ENCODE assay signal across 17 mouse cellular contexts in genomic region chr5:35050541-35050940, GRCm38 (mm10). TPM values are rescaled to one million over a fixed set of nuclear protein-coding genes. Genes with fewer than 3 reads are reported as not detected.
A peak's percentile ranks its signal among the peaks of the same experiment; 100 is the strongest.
DNase-seq lines count a peak whose midpoint lies in the region; ATAC-seq and TF ChIP-seq lines count a peak whose summit lies in the region.
"Had no signal": no experiment of that assay in that cellular context is flagged by ENCODE, and none has a peak within 500 bp of the region (broad histone marks: within the 10 kb centered on the region; RNA-seq: fewer than 3 reads in every experiment).

No protein-coding gene starts in this region.

- no peaks in the 10 kb centered on the region for H3K9me3 ChIP-seq in heart, postnatal 0 days (replicated peaks; ENCODE audit: control insufficient read depth, low read length)
- H3K9me3 ChIP-seq in liver, embryonic 14.5 days (ENCODE audit: control insufficient read depth, low read length), result no peaks in the 10 kb centered on the region
- no peaks in the 10 kb centered on the region for H3K9me3 ChIP-seq in liver, embryonic 11.5 days (ENCODE audit: control insufficient read depth, low read length)
- no peaks in the 10 kb centered on the region for H3K9me3 ChIP-seq in embryonic facial prominence, embryonic 10.5 days
- H3K9me3 ChIP-seq: forebrain, embryonic 12.5 days; heart, embryonic 12.5 days; limb, embryonic 12.5 days; stomach, embryonic 15.5 days had no signal

- 57% methylated on average over 5 of the region's 5 CpGs for WGBS in heart, postnatal 0 days
- 53% methylated on average over 5 of the region's 5 CpGs for WGBS in liver, embryonic 14.5 days (ENCODE audit: insufficient replicate concordance)
- WGBS in liver, embryonic 11.5 days, result 70% methylated on average over 5 of the region's 5 CpGs
- WGBS in embryonic facial prominence, embryonic 10.5 days, result 72% methylated on average over 5 of the region's 5 CpGs

- no peak for DNase-seq in heart, postnatal 0 days (ENCODE audit: low spot score)
- DNase-seq in heart, adult 11 months, result no peak
- no peak for DNase-seq in liver, embryonic 14.5 days (ENCODE audit: low read depth in 3 of 3, low spot score in 3 of 3)
- no peak for DNase-seq in liver, embryonic 11.5 days (ENCODE audit: low spot score)
- peak; percentile 15 for DNase-seq in ZHBTc4 (ENCODE audit: low read depth, low spot score)
- DNase-seq in embryonic facial prominence, embryonic 10.5 days (ENCODE audit: low spot score), result no peak
- DNase-seq in frontal cortex, adult 2 months (ENCODE audit: extremely low spot score in 1 of 2, low spot score in 1 of 2), result no peak
- DNase-seq: adrenal gland, postnatal 14 days; cerebellum, adult 2 months; gastrocnemius, postnatal 36 days; heart, postnatal 4 days had no signal

- H3K4me1 ChIP-seq in heart, postnatal 0 days (ENCODE audit: control insufficient read depth, insufficient read depth), result peaks cover 9% of the 10 kb centered on the region; the same call in 1 of the 2 replicates
- H3K4me1 ChIP-seq in liver, embryonic 14.5 days (replicated peaks; ENCODE audit: control insufficient read depth in 2 of 2, insufficient read depth in 2 of 2, low read length in 1 of 2), result no peaks in the 10 kb centered on the region
- H3K4me1 ChIP-seq in liver, embryonic 11.5 days (replicated peaks; ENCODE audit: control insufficient read depth, insufficient read depth, low read length), result no peaks in the 10 kb centered on the region
- peaks cover 24% of the 10 kb centered on the region for H3K4me1 ChIP-seq in embryonic facial prominence, embryonic 10.5 days
- H3K4me1 ChIP-seq: forebrain, embryonic 12.5 days; heart, embryonic 12.5 days; stomach, embryonic 15.5 days had no signal

- no peak overlapping the region for H3ac ChIP-seq in C2C12 (ENCODE audit: control insufficient read depth, insufficient read length, low read depth)

- no peak for ATAC-seq in heart, postnatal 0 days (ENCODE audit: insufficient read depth, low read depth)
- ATAC-seq in liver, embryonic 14.5 days (ENCODE audit: insufficient read depth), result no peak
- ATAC-seq in liver, embryonic 11.5 days (replicated peaks; ENCODE audit: low FRiP score), result no peak

- no peak overlapping the region for H3K4me2 ChIP-seq in heart, postnatal 0 days (ENCODE audit: low read depth, low read length)
- no peak overlapping the region for H3K4me2 ChIP-seq in liver, embryonic 14.5 days (ENCODE audit: low read depth)
- no peak overlapping the region for H3K4me2 ChIP-seq in liver, embryonic 11.5 days
- H3K4me2 ChIP-seq: forebrain, embryonic 12.5 days; heart, embryonic 12.5 days; limb, embryonic 12.5 days; stomach, embryonic 15.5 days had no signal

- no peaks in the 10 kb centered on the region for H3K79me3 ChIP-seq in C2C12 (ENCODE audit: low read depth)

- no peaks in the 10 kb centered on the region for H3K27me3 ChIP-seq in heart, postnatal 0 days (ENCODE audit: control insufficient read depth, insufficient read depth, low read length)
- peaks cover 2% of the 10 kb centered on the region for H3K27me3 ChIP-seq in liver, embryonic 14.5 days (ENCODE audit: control insufficient read depth, insufficient read depth, low read length)
- H3K27me3 ChIP-seq in liver, embryonic 11.5 days (replicated peaks; ENCODE audit: control insufficient read depth, insufficient read depth, low read length), result peaks cover 9% of the 10 kb centered on the region
- no peaks in the 10 kb centered on the region for H3K27me3 ChIP-seq in C2C12 (ENCODE audit: control insufficient read depth, insufficient read depth, insufficient read length)
- peaks cover 13% of the 10 kb centered on the region for H3K27me3 ChIP-seq in embryonic facial prominence, embryonic 10.5 days (replicated peaks; ENCODE audit: low read depth, poor library complexity, severe bottlenecking)
- H3K27me3 ChIP-seq: stomach, embryonic 15.5 days had no signal

- no peak for TF ChIP-seq EP300 in heart, postnatal 0 days (IDR thresholded peaks at IDR 0.05; ENCODE audit: low read depth)
- no peak for TF ChIP-seq EP300 in liver, embryonic 14.5 days (IDR thresholded peaks at IDR 0.05; ENCODE audit: low read depth)

- no peaks in the 10 kb centered on the region for H3K79me2 ChIP-seq in C2C12 (ENCODE audit: control insufficient read depth, insufficient read depth)

- TF ChIP-seq CTCF in heart, postnatal 0 days (IDR thresholded peaks at IDR 0.05; ENCODE audit: low read depth), result peak; percentile 42
- TF ChIP-seq CTCF in liver, embryonic 14.5 days (IDR thresholded peaks at IDR 0.05; ENCODE audit: low read depth), result peak; percentile 18; the same call in 1 of the 2 replicates
- peak; percentile 23 for TF ChIP-seq CTCF in C2C12 (IDR thresholded peaks at IDR 0.05; ENCODE audit: control insufficient read depth, insufficient read depth, insufficient read length)

- no peaks in the 10 kb centered on the region for H3K36me3 ChIP-seq in heart, postnatal 0 days (replicated peaks; ENCODE audit: control insufficient read depth, insufficient read depth, low read length)
- H3K36me3 ChIP-seq in liver, embryonic 14.5 days (replicated peaks; ENCODE audit: control insufficient read depth, insufficient read depth, low read depth), result no peaks in the 10 kb centered on the region
- H3K36me3 ChIP-seq in liver, embryonic 11.5 days (ENCODE audit: control insufficient read depth, insufficient read depth, low read length), result no peaks in the 10 kb centered on the region
- H3K36me3 ChIP-seq in C2C12 (ENCODE audit: control insufficient read depth, insufficient read depth), result no peaks in the 10 kb centered on the region
- H3K36me3 ChIP-seq in embryonic facial prominence, embryonic 10.5 days (replicated peaks), result no peaks in the 10 kb centered on the region
- H3K36me3 ChIP-seq: forebrain, embryonic 12.5 days; heart, embryonic 12.5 days; limb, embryonic 12.5 days; stomach, embryonic 15.5 days had no signal

- H3K9ac ChIP-seq in heart, postnatal 0 days (replicated peaks; ENCODE audit: low read depth, low read length), result no peak overlapping the region
- H3K9ac ChIP-seq in liver, embryonic 14.5 days (replicated peaks), result no peak overlapping the region
- no peak overlapping the region for H3K9ac ChIP-seq in liver, embryonic 11.5 days (ENCODE audit: low read depth, low read length)
- H3K9ac ChIP-seq: forebrain, embryonic 12.5 days; heart, embryonic 12.5 days; limb, embryonic 12.5 days; stomach, embryonic 15.5 days had no signal

- no peak overlapping the region for H3K27ac ChIP-seq in heart, postnatal 0 days (ENCODE audit: low read depth)
- no peak overlapping the region for H3K27ac ChIP-seq in liver, embryonic 14.5 days
- H3K27ac ChIP-seq in liver, embryonic 11.5 days (ENCODE audit: low read depth, low read length), result no peak overlapping the region
- H3K27ac ChIP-seq in embryonic facial prominence, embryonic 10.5 days (replicated peaks), result no peak overlapping the region
- H3K27ac ChIP-seq: forebrain, embryonic 12.5 days; limb, embryonic 12.5 days; stomach, embryonic 15.5 days had no signal

- no peak overlapping the region for H3K4me3 ChIP-seq in heart, postnatal 0 days (ENCODE audit: low read depth, low read length)
- H3K4me3 ChIP-seq in liver, embryonic 14.5 days (ENCODE audit: insufficient read depth in 1 of 2, low read depth in 2 of 2, low read length in 2 of 2), result no peak overlapping the region
- no peak overlapping the region for H3K4me3 ChIP-seq in liver, embryonic 11.5 days (ENCODE audit: low read depth, low read length)
- H3K4me3 ChIP-seq in C2C12 (ENCODE audit: insufficient read depth, poor library complexity, severe bottlenecking), result no peak overlapping the region
- H3K4me3 ChIP-seq in embryonic facial prominence, embryonic 10.5 days, result no peak overlapping the region
- H3K4me3 ChIP-seq: forebrain, embryonic 12.5 days; heart, embryonic 12.5 days; limb, embryonic 12.5 days; stomach, embryonic 15.5 days had no signal

TF ChIP-seq in C2C12, 6 proteins besides CTCF, POLR2A, EP300 and RAD21 (continues in another document):
- TF ChIP-seq FOSL1 (IDR thresholded peaks at IDR 0.05; ENCODE audit: insufficient read depth, low read length, poor library complexity, severe bottlenecking) (no peak), MYOG (IDR thresholded peaks at IDR 0.05; ENCODE audit: control insufficient read depth, extremely low read depth, insufficient read length) (no peak), MYOD1 (IDR thresholded peaks at IDR 0.05; ENCODE audit: control insufficient read depth, insufficient read length, low read depth) (no peak), MAX (IDR thresholded peaks at IDR 0.05) (no peak)

RNA-seq across cellular contexts. Expression of gene Dok7, which starts 6.0 kb away (rescaled TPM):
- 27.7 and 37.7 TPM in 2 replicates for total RNA-seq in heart, postnatal 0 days (2014; rRNA removed; ENCODE audit: low replicate concordance)
- 14.1 and 15.0 TPM in 2 replicates for polyA plus RNA-seq in heart, postnatal 0 days (2015; fragmentation: Nextera tagmentation; extraction: Ambion mirVana)
- 0.02 TPM in 2 replicates for polyA plus RNA-seq in liver, embryonic 14.5 days (2012; rRNA removed)
- 0.04 TPM in 1 of 2 replicates, not detected in the other for polyA plus RNA-seq in liver, embryonic 14.5 days (2014; fragmentation: Nextera tagmentation; extraction: Ambion mirVana)
- 0.08 and 0.29 TPM in 2 replicates for polyA plus RNA-seq in liver, embryonic 11.5 days (2014; fragmentation: Nextera tagmentation; extraction: Ambion mirVana)
- polyA plus RNA-seq in C2C12 (2012; fragmentation: generic; extraction: Trizol), result 15.8 TPM
- 0.34 and 0.35 TPM in 2 replicates for polyA plus RNA-seq in embryonic facial prominence, embryonic 10.5 days (2016; fragmentation: Nextera tagmentation; extraction: Ambion mirVana)
- 12.7 and 13.5 TPM in 2 replicates for polyA plus RNA-seq in frontal cortex, adult 2 months (2012; rRNA removed)
- total RNA-seq: megakaryocyte-erythroid progenitor cell, adult 5-6 weeks had no signal

RNA-seq across cellular contexts. Expression of gene Hgfac, which starts 9.2 kb away (rescaled TPM):
- 0.19 TPM in 1 of 2 replicates, not detected in the other for total RNA-seq in heart, postnatal 0 days (2014; rRNA removed; ENCODE audit: low replicate concordance)
- polyA plus RNA-seq in heart, postnatal 0 days (2015; fragmentation: Nextera tagmentation; extraction: Ambion mirVana), result 0.16 and 0.36 TPM in 2 replicates
- 92.3 and 97.9 TPM in 2 replicates for polyA plus RNA-seq in liver, embryonic 14.5 days (2012; rRNA removed)
- polyA plus RNA-seq in liver, embryonic 14.5 days (2014; fragmentation: Nextera tagmentation; extraction: Ambion mirVana), result 52.8 and 60.0 TPM in 2 replicates
- polyA plus RNA-seq in liver, embryonic 11.5 days (2014; fragmentation: Nextera tagmentation; extraction: Ambion mirVana), result 33.7 and 38.0 TPM in 2 replicates
- polyA plus RNA-seq in C2C12 (2012; fragmentation: generic; extraction: Trizol), result 0.06 TPM
- polyA plus RNA-seq in embryonic facial prominence, embryonic 10.5 days (2016; fragmentation: Nextera tagmentation; extraction: Ambion mirVana), result 0.08 and 0.82 TPM in 2 replicates
- 0.40 and 0.92 TPM in 2 replicates for polyA plus RNA-seq in frontal cortex, adult 2 months (2012; rRNA removed)

RNA-seq across cellular contexts. Expression of gene Lrpap1, which starts 55.0 kb away (rescaled TPM):
- total RNA-seq in heart, postnatal 0 days (2014; rRNA removed; ENCODE audit: low replicate concordance), result 35.9 and 43.7 TPM in 2 replicates
- polyA plus RNA-seq in heart, postnatal 0 days (2015; fragmentation: Nextera tagmentation; extraction: Ambion mirVana), result 85.8 TPM in 2 replicates
- 17.7 and 22.7 TPM in 2 replicates for polyA plus RNA-seq in liver, embryonic 14.5 days (2012; rRNA removed)
- 72.6 and 80.2 TPM in 2 replicates for polyA plus RNA-seq in liver, embryonic 14.5 days (2014; fragmentation: Nextera tagmentation; extraction: Ambion mirVana)
- 97.9 and 103 TPM in 2 replicates for polyA plus RNA-seq in liver, embryonic 11.5 days (2014; fragmentation: Nextera tagmentation; extraction: Ambion mirVana)
- 26.5 TPM for polyA plus RNA-seq in C2C12 (2012; fragmentation: generic; extraction: Trizol)
- polyA plus RNA-seq in embryonic facial prominence, embryonic 10.5 days (2016; fragmentation: Nextera tagmentation; extraction: Ambion mirVana), result 72.4 and 74.2 TPM in 2 replicates
- 120 and 124 TPM in 2 replicates for polyA plus RNA-seq in frontal cortex, adult 2 months (2012; rRNA removed)

Comparison
In these comparisons a context has a peak if more than half of its experiments do, and no peak if none do; other contexts are left out.
1. RNA of gene Dok7, which starts 6.0 kb away (polyA plus RNA-seq): 15.8 TPM in C2C12 (single experiment), 14.1 to 15.0 TPM in heart, postnatal 0 days and 12.7 to 13.5 TPM in frontal cortex, adult 2 months; 0.34 to 0.35 TPM in embryonic facial prominence, embryonic 10.5 days, 0.08 to 0.29 TPM in liver, embryonic 11.5 days and 0.02 to 0.04 TPM in liver, embryonic 14.5 days; every median in the first group is over 10 times any median in the second.
2. RNA of gene Hgfac, which starts 9.2 kb away (polyA plus RNA-seq): 52.8 to 97.9 TPM in liver, embryonic 14.5 days and 33.7 to 38.0 TPM in liver, embryonic 11.5 days; 0.08 to 0.82 TPM in embryonic facial prominence, embryonic 10.5 days, 0.40 to 0.92 TPM in frontal cortex, adult 2 months, 0.16 to 0.36 TPM in heart, postnatal 0 days and 0.06 TPM in C2C12 (single experiment); every median in the first group is over 10 times any median in the second.
3. Peak in every context shown above with its lines, with median percentiles within 50 percentile points of each other: CTCF ChIP-seq.